In genomic region chr1:182087753-182088633, GRCm38 (mm10) we compare ENCODE assay signal across 1 mouse cellular context.
TF ChIP-seq lines count a peak whose summit lies in the region.

No protein-coding gene starts in this region.

TF ChIP-seq in CH12.LX, 34 proteins besides CTCF, POLR2A, EP300 and RAD21 (continued from another document):
- 0 out of 2 replicates have a peak, but pooled peaks have one; percentile 5 for TF ChIP-seq USF2 (conservative IDR thresholded peaks at IDR 0.05; ENCODE audit: low read depth, low read length)
- TF ChIP-seq MAFK (IDR thresholded peaks at IDR 0.05; ENCODE audit: insufficient replicate concordance, low read length), result peak; percentile 89; the same call in 1 of the 2 replicates
- peak; percentile 56 for TF ChIP-seq USF1 (IDR thresholded peaks at IDR 0.05; ENCODE audit: low read depth, low read length)
- TF ChIP-seq ETS1 (conservative IDR thresholded peaks at IDR 0.05; ENCODE audit: low read depth, low read length), result peak; percentile 95
- TF ChIP-seq JUN (IDR thresholded peaks at IDR 0.05; ENCODE audit: insufficient read depth, low read depth, low read length), result peak; percentile 77
- peak; percentile 90 for TF ChIP-seq BHLHE40 (IDR thresholded peaks at IDR 0.05; ENCODE audit: low read depth, low read length)
